Mouse (Mus musculus): ENCODE results near the gene Max.

Gene Max

DNA sequence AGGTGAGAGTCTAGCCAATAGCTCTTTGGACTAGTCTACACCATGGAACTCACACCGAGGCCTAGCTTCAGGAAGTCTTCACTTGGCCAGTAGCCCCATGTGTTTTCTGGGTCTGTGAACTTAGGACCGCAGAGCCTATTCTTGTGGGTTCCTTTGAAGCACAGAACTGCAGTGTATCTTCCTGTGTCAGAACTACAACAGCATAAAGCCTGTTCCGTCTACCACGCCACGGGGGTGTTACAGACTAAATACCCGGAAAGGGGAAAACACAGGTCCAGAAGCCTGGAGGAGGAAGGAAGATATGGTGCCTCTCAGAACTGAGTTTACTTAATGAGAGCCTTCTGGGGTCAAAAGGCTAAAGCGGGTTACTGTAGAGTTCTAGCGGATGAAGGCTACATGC, 38.9 kb downstream of the Max start:
- DNase-seq (ENCODE audit: low read depth, low spot score), result no peak

DNA sequence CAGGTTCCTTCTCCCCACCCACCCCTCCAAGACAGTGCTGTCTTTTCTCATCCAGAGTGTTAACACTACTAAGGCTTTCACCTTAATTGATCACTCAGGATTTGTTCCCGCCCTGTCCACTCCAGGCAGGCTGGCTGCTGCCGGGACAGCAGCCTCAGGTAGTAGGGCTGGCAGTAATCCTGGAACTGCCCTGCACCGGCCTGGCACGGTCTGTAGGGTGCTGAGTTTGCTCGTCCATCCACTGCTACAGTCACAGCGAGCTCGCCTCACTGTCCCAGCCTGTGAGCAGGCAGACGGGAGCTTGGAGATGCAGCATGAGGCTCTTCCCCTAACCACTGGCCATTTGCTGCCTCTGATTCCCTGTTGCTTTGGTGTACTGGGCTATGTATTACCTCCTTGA, 41.0 kb downstream of the Max start:
- no peak for DNase-seq (ENCODE audit: low read depth, low spot score)

DNA sequence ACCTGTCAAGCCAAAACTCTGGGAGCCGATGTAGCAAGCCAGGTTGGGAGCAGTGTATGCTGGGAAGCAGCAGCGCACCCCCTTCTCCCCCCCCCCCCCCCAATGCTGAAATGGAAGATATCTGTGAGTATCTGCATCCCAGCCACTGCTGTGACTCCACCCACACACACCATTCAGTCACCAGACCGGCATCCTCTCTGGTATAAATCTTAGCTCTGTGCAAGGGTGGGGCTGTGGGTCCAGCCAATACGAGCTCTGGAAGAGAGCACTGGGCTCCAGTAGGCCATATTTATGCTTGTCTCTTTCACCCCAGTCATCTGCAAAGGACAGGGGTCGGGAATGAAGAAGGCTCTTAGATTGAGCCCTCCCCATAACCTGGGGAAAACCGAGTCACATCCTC, 41.6 kb downstream of the Max start:
- DNase-seq (ENCODE audit: low read depth, low spot score), result no peak

GRCm38 (mm10) chr12:76918855-76919254, 43.1 kb downstream of the Max start:
- no peak for DNase-seq (ENCODE audit: low read depth, low spot score)

DNA sequence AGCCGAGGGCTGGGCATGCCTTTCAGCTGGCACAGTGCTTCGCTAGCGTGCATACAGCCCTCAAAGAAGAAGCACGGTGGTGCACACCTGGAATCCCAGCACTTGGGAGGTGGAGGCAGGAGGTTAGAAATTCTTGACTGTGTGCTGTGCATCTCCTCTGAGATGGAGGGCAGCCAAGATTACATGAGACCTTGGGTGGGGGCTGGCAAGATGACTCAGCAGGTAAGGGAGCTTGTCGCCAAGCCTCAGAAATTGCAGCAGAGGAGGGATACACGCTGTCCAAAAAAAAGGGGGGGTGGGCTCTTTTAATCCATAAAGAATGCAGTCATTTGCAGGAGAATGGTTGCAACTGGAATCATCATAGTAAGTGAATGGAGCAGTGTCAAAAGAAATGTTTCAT, 43.9 kb downstream of the Max start:
- no peak for DNase-seq (ENCODE audit: low read depth, low spot score)

DNA sequence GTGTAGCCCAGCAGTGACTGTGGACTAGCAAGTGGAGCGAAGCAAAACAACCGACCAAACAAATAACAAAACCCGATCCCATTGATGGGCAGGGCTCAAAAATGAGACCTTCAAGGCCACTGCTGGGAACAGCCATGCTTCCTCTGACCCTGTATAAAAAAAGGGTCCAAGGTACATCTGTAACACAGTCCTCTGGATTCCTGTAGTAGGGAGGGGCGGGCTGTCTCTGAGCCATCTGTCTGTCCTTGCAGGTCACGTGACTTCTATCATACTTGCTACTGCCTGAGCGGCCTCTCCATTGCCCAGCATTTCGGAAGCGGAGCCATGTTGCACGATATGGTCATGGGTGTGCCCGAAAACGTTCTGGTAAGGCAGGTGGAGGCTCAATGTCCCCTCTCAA, 45.8 kb downstream of the Max start:
- no peak for DNase-seq (ENCODE audit: low read depth, low spot score)

GRCm38 (mm10) chr12:76912193-76912592, 49.8 kb downstream of the Max start:
- no peak for DNase-seq (ENCODE audit: low read depth, low spot score)

- no peak for DNase-seq (ENCODE audit: low read depth, low spot score)
Observed at GRCm38 (mm10) chr12:76911171-76911726, 50.8 kb downstream of the Max start.

DNA sequence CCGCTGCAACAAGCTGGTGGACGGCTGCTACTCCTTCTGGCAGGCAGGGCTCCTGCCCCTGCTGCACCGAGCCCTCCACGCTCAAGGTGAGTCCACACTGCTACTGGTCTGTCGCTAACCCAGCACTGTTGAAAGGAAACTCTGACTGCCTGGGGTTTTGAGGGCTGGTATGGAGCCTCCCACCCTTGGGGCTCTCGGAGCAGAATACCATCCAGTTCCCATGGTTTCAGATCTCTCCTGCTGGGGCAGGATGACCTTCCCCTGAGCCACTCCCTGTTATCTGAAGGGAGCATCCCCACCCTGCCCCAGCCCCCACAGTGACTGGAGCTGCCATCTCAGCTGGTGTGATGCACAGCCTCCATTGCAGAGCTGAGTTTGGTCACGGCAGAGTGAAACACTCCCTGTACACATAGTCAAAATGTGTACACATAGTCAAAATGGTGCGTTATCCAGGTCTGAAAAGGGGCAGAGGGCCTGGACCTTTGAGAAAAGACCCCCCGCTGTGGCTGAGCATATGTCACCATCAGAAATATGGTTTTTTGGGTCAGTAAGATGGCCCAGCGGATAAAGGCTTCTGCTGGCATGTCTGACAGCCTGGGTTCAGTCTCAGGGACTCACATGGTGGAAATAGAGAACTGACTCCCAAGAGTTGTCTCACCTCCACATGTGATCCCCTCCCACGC, 51.6 kb downstream of the Max start:
- peak; percentile 71 for DNase-seq (ENCODE audit: low read depth, low spot score)

DNA sequence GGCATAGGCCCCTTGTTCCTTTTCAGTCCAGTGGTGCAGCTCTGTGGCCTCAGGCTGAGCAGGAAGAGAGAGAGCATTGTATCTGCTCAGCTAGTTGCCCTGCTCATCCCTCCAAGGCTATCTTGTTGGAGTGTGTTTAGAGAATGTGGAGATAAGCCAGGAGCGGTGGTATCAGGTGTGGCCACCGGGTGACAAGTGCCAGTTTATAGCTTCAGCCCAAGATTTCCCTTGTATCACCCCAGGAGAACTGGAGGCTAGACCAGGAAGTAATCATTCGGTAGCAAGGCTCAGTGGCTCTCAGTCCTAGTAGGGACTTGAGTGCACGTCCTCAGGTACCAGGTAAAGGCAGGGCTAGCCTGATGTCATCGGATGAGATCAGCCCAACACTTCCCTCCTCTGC, 52.8 kb downstream of the Max start:
- DNase-seq (ENCODE audit: low read depth, low spot score), result peak; percentile 80

DNA sequence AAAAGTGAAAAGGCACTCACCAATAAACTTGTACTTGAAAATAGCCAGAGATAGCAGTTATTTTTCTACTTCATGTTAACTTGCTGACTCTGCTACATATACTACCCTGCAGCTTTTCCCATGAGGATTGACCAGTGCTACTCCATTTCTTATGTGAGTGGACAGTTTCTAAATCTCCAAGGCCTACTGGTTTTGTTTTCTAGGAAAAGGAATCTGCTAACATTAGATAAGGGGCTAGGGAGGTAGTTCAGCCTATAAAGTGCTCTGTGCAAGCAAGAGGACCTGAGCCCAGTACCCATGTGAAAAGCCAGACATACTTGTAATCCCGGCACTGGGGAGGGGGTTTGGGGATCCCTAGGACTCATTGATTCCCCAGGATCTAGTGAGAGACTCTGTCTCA, 55.7 kb downstream of the Max start:
- DNase-seq (ENCODE audit: low read depth, low spot score), result no peak

GRCm38 (mm10) chr12:76901508-76902294, 60.3 kb downstream of the Max start:
- DNase-seq (ENCODE audit: low read depth, low spot score), result no peak

DNA sequence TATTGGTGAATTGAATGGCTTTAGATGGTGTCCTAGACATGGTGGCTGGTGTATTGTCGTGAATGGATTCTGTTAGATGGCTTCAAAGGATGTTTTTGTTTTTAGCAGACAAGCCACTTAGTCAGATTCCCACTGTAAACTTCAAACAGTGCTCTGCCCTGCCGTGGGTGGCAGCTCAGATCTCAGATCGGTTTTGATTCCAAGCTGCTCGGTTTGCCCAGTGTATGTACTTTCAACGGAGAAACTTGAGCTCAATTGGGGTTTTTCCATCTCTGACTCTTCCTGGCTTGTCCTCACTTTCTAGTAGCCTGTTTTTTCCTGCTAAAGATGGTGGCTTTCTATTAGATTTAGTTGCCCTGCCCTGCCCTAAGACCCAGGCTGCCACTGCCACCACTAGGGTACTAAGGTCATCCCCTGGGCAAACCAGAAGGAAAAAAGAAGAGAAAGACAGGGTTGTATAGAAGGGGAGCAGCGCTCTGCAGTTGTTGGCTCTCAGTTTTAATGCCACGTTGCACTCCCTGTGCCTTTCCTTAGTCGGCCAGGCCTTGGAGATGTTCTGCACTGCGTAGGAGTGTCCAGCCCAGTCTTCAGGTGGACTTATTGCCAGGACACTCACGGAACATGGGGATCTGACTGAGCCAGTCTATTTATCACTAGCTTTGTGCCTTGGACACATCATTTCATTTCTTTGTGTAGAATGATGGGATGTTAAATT, 62.6 kb downstream of the Max start:
- no peak for DNase-seq (ENCODE audit: low read depth, low spot score)

- no peak for DNase-seq (ENCODE audit: low read depth, low spot score)
Observed at GRCm38 (mm10) chr12:76898141-76898540, 63.9 kb downstream of the Max start.

DNA sequence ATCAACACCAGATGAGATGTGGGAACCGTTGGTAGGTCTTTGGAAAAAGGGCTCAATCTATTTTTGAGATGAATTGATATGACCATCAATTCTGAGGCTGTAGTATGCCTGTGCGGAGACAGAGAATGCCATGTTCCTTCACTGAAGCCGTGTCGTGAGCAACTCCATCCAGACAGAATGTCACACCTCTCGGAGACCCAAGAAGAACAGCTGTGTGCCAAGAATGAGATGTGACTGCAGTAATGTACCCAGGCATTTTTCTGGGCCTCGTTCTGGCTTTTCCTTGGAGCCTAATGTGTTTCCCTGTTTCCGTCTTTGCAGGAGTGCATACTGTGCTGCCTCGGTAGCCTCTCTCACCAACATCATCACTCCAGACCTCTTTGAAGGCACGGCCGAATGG, 65.0 kb downstream of the Max start:
- no peak for DNase-seq (ENCODE audit: low read depth, low spot score)

GRCm38 (mm10) chr12:76896566-76896965, 65.4 kb downstream of the Max start:
- no peak for DNase-seq (ENCODE audit: low read depth, low spot score)

DNA sequence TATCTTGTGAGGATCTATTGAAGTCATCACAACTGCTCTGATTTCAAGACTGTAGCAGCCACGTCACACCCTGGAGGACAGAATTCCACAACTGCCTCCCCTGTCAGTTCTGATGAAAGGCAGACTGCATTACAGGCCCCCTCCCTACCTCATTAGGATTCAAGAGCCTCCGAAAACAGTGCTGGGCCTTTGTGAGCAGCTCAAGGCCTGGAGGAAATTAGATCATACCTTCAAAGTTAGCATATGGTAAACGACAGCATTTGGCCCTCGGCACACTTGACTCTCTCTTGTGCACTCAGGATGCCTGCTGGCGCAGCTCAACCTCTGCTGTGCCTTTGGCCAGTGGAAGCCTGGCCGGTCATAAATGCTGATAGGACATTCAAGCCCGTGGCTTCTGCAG, 66.2 kb downstream of the Max start:
- no peak for DNase-seq (ENCODE audit: low read depth, low spot score)

- no peak for DNase-seq (ENCODE audit: low read depth, low spot score)
Observed at GRCm38 (mm10) chr12:76894792-76895559, 67.0 kb downstream of the Max start.

- DNase-seq (ENCODE audit: low read depth, low spot score), result no peak
Observed at GRCm38 (mm10) chr12:76892910-76893695, 68.9 kb downstream of the Max start.

GRCm38 (mm10) chr12:76891160-76891559, 70.8 kb downstream of the Max start:
- DNase-seq (ENCODE audit: low read depth, low spot score), result no peak

Measured in c-Kit-negative CD71-positive TER-119-positive erythroid progenitor cells, embryonic 14.5 days (primary cell).